Mouse (Mus musculus) common myeloid progenitor, adult 5-6 weeks (primary cell): ENCODE data around the gene Osgep. TPM values are rescaled to one million over a fixed set of nuclear protein-coding genes. Genes with fewer than 3 reads are reported as not detected.
"Not testable (repeated sequence)": the region's sequence is repeated elsewhere in the genome, so short reads cannot be mapped to it uniquely, and the experiment has no call there.

Source experiments
- ATAC-seq: replicated peaks from 2 replicates; pipeline ENCODE4 v1.8.0; 2016; ENCODE audit warnings: low read depth, mild to moderate bottlenecking, moderate TSS enrichment, inconsistent platforms; ENCODE audit not compliant: poor library complexity, severe bottlenecking
- total RNA-seq: library from RNA; stranded (forward); fragments of 200-1000, 187-1606 nt; gene quantifications from 2 replicates; pipeline ENCODE4 v1.2.3, GENCODE M21; 2017

The Osgep gene
- 110 and 124 TPM in 2 replicates for total RNA-seq

- peak; percentile 87 for ATAC-seq
Measured at GRCm38 (mm10) chr14:50924281-50925064, at the start of gene Osgep, which contains the start of gene Apex1. Gene Osgep (minus strand): TSS chr14:50924893. Gene Apex1 (plus strand): TSS chr14:50924968.

- ATAC-seq, result no peak
Measured at GRCm38 (mm10) chr14:50973700-50974099, 49.0 kb upstream of the Osgep start.

GRCm38 (mm10) chr14:50973054-50973453 lies 48.4 kb upstream of the Osgep start:
- ATAC-seq, result not testable (repeated sequence)

GRCm38 (mm10) chr14:50970822-50971221 lies 46.1 kb upstream of the Osgep start:
- peak; percentile 42 for ATAC-seq

- ATAC-seq, result peak; percentile 77
Measured at GRCm38 (mm10) chr14:50969558-50970544, 45.2 kb upstream of the Osgep start.

- ATAC-seq, result no peak
Measured at GRCm38 (mm10) chr14:50969041-50969440, 44.3 kb upstream of the Osgep start.

- ATAC-seq, result no peak
Measured at GRCm38 (mm10) chr14:50968216-50968980, 43.7 kb upstream of the Osgep start.

GRCm38 (mm10) chr14:50958289-50958995 lies 33.7 kb upstream of the Osgep start:
- not testable (repeated sequence) for ATAC-seq

GRCm38 (mm10) chr14:50957146-50957545 lies 32.5 kb upstream of the Osgep start:
- ATAC-seq, result not testable (repeated sequence)

- not testable (repeated sequence) for ATAC-seq
Measured at GRCm38 (mm10) chr14:50956724-50957123, 32.0 kb upstream of the Osgep start.

GRCm38 (mm10) chr14:50955942-50956508 lies 31.3 kb upstream of the Osgep start, which contains the start of gene Pnp2:
Gene Pnp2 (plus strand): TSS chr14:50955992.
- ATAC-seq, result peak; percentile 78

- peak; percentile 8 for ATAC-seq
Measured at GRCm38 (mm10) chr14:50955487-50955886, 30.8 kb upstream of the Osgep start.

- not testable (repeated sequence) for ATAC-seq
Measured at GRCm38 (mm10) chr14:50945526-50945925, 20.8 kb upstream of the Osgep start.

- ATAC-seq, result not testable (repeated sequence)
Measured at GRCm38 (mm10) chr14:50945081-50945480, 20.4 kb upstream of the Osgep start.

GRCm38 (mm10) chr14:50944668-50945033 lies 20.0 kb upstream of the Osgep start:
- peak; percentile 74 for ATAC-seq

GRCm38 (mm10) chr14:50943932-50944667 lies 19.4 kb upstream of the Osgep start, which contains the start of gene Gm49342:
Gene Gm49342 (plus strand): TSS chr14:50944517.
- peak; percentile 92 for ATAC-seq

- peak; percentile 66 for ATAC-seq
Measured at GRCm38 (mm10) chr14:50938940-50939339, 14.2 kb upstream of the Osgep start.
